Mouse (Mus musculus) midbrain, postnatal 0 days (tissue): ENCODE measurements at regions not wholly inside any gene's neighbourhood (a gene's known extent, or its start where the extent isn't known, plus 50 kb on each side); places are given as distances from the start of the nearest gene placed in this dataset.

ENCODE experiments used
- ATAC-seq: fragments of 200-750 bp; cut with Nextera tagmentation; 2 replicates; pipeline ENCODE4 v1.8.0; 2017; ENCODE audit warnings: moderate number of reproducible peaks, mild to moderate bottlenecking, moderate TSS enrichment, moderate library complexity; ENCODE audit not compliant: low FRiP score
- DNase-seq: peaks from one replicate; pipeline ENCODE4 v3.0.0-alpha.2; 2015; ENCODE audit warnings: low spot score
- H3K27ac ChIP-seq: fragments of 300-500 bp; sonication (generic); 2 replicates; pipeline ENCODE4 v1.5.1; 2014; ENCODE audit warnings: low read depth, mild to moderate bottlenecking, low read length, mixed read lengths
- H3K27me3 ChIP-seq: fragments of 300-500 bp; sonication (generic); 2 replicates; pipeline ENCODE4 v1.6.1; 2014; ENCODE audit warnings: low read length, control low read depth, mixed read lengths; ENCODE audit not compliant: insufficient read depth
- H3K36me3 ChIP-seq: fragments of 300-500 bp; sonication (generic); 2 replicates; pipeline ENCODE4 v1.6.1; 2014; ENCODE audit warnings: low read length, control low read depth, mixed read lengths; ENCODE audit not compliant: insufficient read depth
- H3K4me1 ChIP-seq: fragments of 300-500 bp; sonication (generic); 2 replicates; pipeline ENCODE4 v1.6.1; 2014; ENCODE audit warnings: mild to moderate bottlenecking, control low read depth, antibody characterized with exemption, low read length, mixed read lengths; ENCODE audit not compliant: insufficient read depth
- H3K4me2 ChIP-seq: fragments of 300-500 bp; sonication (generic); 2 replicates; pipeline ENCODE4 v1.6.1; 2014; ENCODE audit warnings: low read depth, mild to moderate bottlenecking, low read length, mixed read lengths; ENCODE audit not compliant: poor library complexity, severe bottlenecking
- H3K4me3 ChIP-seq: fragments of 300-500 bp; sonication (generic); 2 replicates; pipeline ENCODE4 v1.5.1; 2014; ENCODE audit warnings: low read depth, mild to moderate bottlenecking, low read length, moderate library complexity
- H3K9ac ChIP-seq: fragments of 300-500 bp; sonication (generic); replicated peaks from 2 replicates; pipeline ENCODE4 v1.6.1; 2014; ENCODE audit warnings: mild to moderate bottlenecking, low read length, moderate library complexity, mixed read lengths; ENCODE audit not compliant: poor library complexity, severe bottlenecking
- H3K9me3 ChIP-seq: fragments of 300-500 bp; sonication (generic); 2 replicates; pipeline ENCODE4 v1.6.1; 2016; ENCODE audit warnings: low read length, control low read depth
- CTCF ChIP-seq: IDR thresholded peaks from 2 replicates; pipeline ENCODE4 v1.5.1; 2016; ENCODE audit warnings: antibody characterized with exemption, mild to moderate bottlenecking
- WGBS: fragments of 180-500 bp; shearing (Covaris S2); extraction: QIAGEN DNeasy Blood & Tissue Kit; methylation state at CpG from one replicate; pipeline ENCODE4 v1.1.7; 2014; 5-methylcytosine and 5-hydroxymethylcytosine counted together

DNA sequence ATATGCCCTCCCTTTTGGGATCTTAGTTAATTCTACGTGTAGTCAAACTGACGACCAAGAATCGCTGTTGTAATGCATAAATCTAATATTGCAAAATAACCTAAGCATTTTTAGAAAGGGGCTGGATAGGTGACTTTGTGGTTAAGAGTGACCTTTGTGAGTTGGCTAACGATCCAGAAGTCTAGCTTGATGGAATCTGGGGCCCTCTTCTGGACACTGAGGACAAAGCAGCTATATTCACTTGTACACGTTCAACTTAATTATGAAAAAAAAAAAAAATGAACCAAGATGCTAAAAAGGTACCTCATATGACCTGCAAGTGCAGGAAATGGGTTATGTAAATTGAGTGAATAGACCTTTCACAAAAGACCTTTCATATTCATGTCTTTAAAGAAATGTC, 886.2 kb downstream of the Basp1 start:
- no peak overlapping the region for H3K4me3 ChIP-seq
- H3K27me3 ChIP-seq = no peaks in the 10 kb centered on the region
- no peak; the same call in 1 of the 2 replicates for TF ChIP-seq CTCF
- no peaks in the 10 kb centered on the region for H3K9me3 ChIP-seq
- H3K9ac ChIP-seq = no peak overlapping the region
- H3K4me2 ChIP-seq = no peak overlapping the region
- no peak overlapping the region for H3K27ac ChIP-seq
- H3K4me1 ChIP-seq = no peaks in the 10 kb centered on the region
- ATAC-seq = no peak
- DNase-seq = peak; percentile 10
- no peaks in the 10 kb centered on the region for H3K36me3 ChIP-seq
- 86% methylated on average over 5 of the region's 5 CpGs for WGBS

DNA sequence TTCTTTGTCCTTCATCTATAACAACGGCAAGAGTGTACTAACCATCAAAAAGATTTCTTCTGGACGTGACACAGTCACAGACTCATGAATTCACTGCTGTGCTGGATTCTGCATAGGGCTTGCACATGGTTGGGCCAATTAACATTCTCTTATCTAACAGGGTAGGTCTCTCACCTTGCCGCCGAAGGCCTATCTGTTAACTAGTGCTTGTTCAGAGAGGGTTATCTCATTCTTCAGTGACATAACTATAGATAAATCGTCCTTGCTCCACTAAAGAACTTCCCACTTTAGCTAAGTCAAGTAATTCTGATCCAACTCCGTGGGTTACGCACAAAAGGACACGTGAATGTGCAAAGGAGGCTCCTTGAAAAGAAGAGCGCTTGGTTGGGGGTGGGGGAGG, 899.6 kb downstream of the Basp1 start:
- ATAC-seq (no peak), DNase-seq (no peak)
- Histone ChIP-seq H3K36me3 (no peaks in the 10 kb centered on the region), H3K27me3 (no peaks in the 10 kb centered on the region), H3K4me2 (no peak overlapping the region), H3K4me1 (no peaks in the 10 kb centered on the region), H3K9me3 (no peaks in the 10 kb centered on the region), H3K27ac (no peak overlapping the region), H3K9ac (no peak overlapping the region), H3K4me3 (no peak overlapping the region)
- WGBS = 86% methylated on average over 9 of the region's 9 CpGs
- no peak for TF ChIP-seq CTCF

GRCm38 (mm10) chr15:24501907-24502559, 911.5 kb downstream of the Basp1 start:
- no peak overlapping the region for H3K27ac ChIP-seq
- H3K4me1 ChIP-seq = no peaks in the 10 kb centered on the region
- WGBS = 44% methylated on average over 9 of the region's 9 CpGs
- DNase-seq (peak; percentile 60), ATAC-seq (peak; percentile 41; the same call in 1 of the 2 replicates)
- H3K27me3 ChIP-seq = no peaks in the 10 kb centered on the region
- H3K9ac ChIP-seq = no peak overlapping the region
- no peak for TF ChIP-seq CTCF
- no peaks in the 10 kb centered on the region for H3K9me3 ChIP-seq
- H3K4me3 ChIP-seq = no peak overlapping the region
- H3K36me3 ChIP-seq = no peaks in the 10 kb centered on the region
- H3K4me2 ChIP-seq = no peak overlapping the region

- Histone ChIP-seq H3K9me3 (no peaks in the 10 kb centered on the region), H3K9ac (no peak overlapping the region), H3K4me3 (no peak overlapping the region), H3K4me1 (no peaks in the 10 kb centered on the region), H3K27ac (no peak overlapping the region), H3K4me2 (no peak overlapping the region), H3K36me3 (no peaks in the 10 kb centered on the region), H3K27me3 (no peaks in the 10 kb centered on the region)
- TF ChIP-seq CTCF = no peak
- WGBS = 84% methylated on average over 2 of the region's 2 CpGs
- ATAC-seq = no peak
- no peak for DNase-seq
These were observed 927.3 kb downstream of the Basp1 start for GRCm38 (mm10) chr15:24486235-24486634.

- WGBS = 60% methylated on average over 1 of the region's 1 CpGs
- H3K4me1 ChIP-seq = no peaks in the 10 kb centered on the region
- no peak overlapping the region for H3K4me2 ChIP-seq
- DNase-seq = no peak
- no peak for ATAC-seq
- no peak overlapping the region for H3K4me3 ChIP-seq
- H3K27me3 ChIP-seq = no peaks in the 10 kb centered on the region
- no peak overlapping the region for H3K9ac ChIP-seq
- no peak for TF ChIP-seq CTCF
- no peaks in the 10 kb centered on the region for H3K36me3 ChIP-seq
- H3K9me3 ChIP-seq = no peaks in the 10 kb centered on the region
- no peak overlapping the region for H3K27ac ChIP-seq
These were observed 945.3 kb downstream of the Basp1 start for GRCm38 (mm10) chr15:24468239-24468638.

GRCm38 (mm10) chr15:24457726-24458125, 955.8 kb downstream of the Basp1 start:
- 97% methylated on average over 1 of the region's 1 CpGs for WGBS
- no peak for DNase-seq
- no peak overlapping the region for H3K4me3 ChIP-seq
- no peak overlapping the region for H3K4me2 ChIP-seq
- H3K9ac ChIP-seq = no peak overlapping the region
- no peaks in the 10 kb centered on the region for H3K36me3 ChIP-seq
- no peak for ATAC-seq
- no peak for TF ChIP-seq CTCF
- no peaks in the 10 kb centered on the region for H3K4me1 ChIP-seq
- no peaks in the 10 kb centered on the region for H3K9me3 ChIP-seq
- H3K27ac ChIP-seq = no peak overlapping the region
- H3K27me3 ChIP-seq = no peaks in the 10 kb centered on the region
